Mouse (Mus musculus) testis, adult 2 months (tissue): ENCODE results near the gene Mapk9.

Experiments
- CTCF ChIP-seq: fragments of 200-500 bp; IDR thresholded peaks from 2 replicates; pipeline ENCODE4 v1.5.1; 2012; ENCODE audit warnings: low read depth, mild to moderate bottlenecking, inconsistent platforms, low read length, moderate library complexity; ENCODE audit not compliant: control insufficient read depth, insufficient read depth, insufficient replicate concordance
- POLR2A ChIP-seq: fragments of 200-500 bp; IDR thresholded peaks from 2 replicates; pipeline ENCODE4 v1.6.1; 2012; ENCODE audit warnings: low read depth, mild to moderate bottlenecking, inconsistent platforms, low read length, moderate library complexity; ENCODE audit not compliant: control insufficient read depth

- TF ChIP-seq POLR2A, result no peak
- TF ChIP-seq CTCF, result no peak
These were observed 80.6 kb downstream of the Mapk9 start for GRCm38 (mm10) chr11:49927169-49927568.
